Mouse (Mus musculus): Measurements from ENCODE around the gene Slc25a11. TPM values are rescaled to one million over a fixed set of nuclear protein-coding genes. Genes with fewer than 3 reads are reported as not detected.

The Slc25a11 gene
- total RNA-seq, 2 experiments from 2014 or later: 264 to 408 TPM

GRCm38 (mm10) chr11:70605024-70605566 lies 42.2 kb downstream of the Slc25a11 start:
- intact Hi-C loops (cut with DNase I): loop anchor here (1.0 to 10.0 kb wide), 3 partner anchors 68 to 170 kb away; partner anchors contain the start of gene Arrb2
- no peak overlapping the region for H3K4me3 ChIP-seq
- TF ChIP-seq CTCF (IDR thresholded peaks at IDR 0.05): peak; percentile 96
- H3K27ac ChIP-seq: no peak overlapping the region
- peak; percentile 79 for DNase-seq

GRCm38 (mm10) chr11:70598451-70598953 lies 48.8 kb downstream of the Slc25a11 start:
- DNase-seq: no peak
- Histone ChIP-seq H3K4me3 (no peak overlapping the region), H3K27ac (no peak overlapping the region)
- intact Hi-C loops (cut with DNase I): no loop called here
- TF ChIP-seq CTCF (IDR thresholded peaks at IDR 0.05): no peak

GRCm38 (mm10) chr11:70597301-70597700 lies 50.0 kb downstream of the Slc25a11 start:
- TF ChIP-seq CTCF (IDR thresholded peaks at IDR 0.05): no peak
- intact Hi-C loops (cut with DNase I): no loop called here
- DNase-seq: no peak
- Histone ChIP-seq H3K27ac (peak overlapping the region; percentile 20; the same call in 1 of the 2 replicates), H3K4me3 (no peak overlapping the region)

- intact Hi-C loops (cut with DNase I): no loop called here
- no peak overlapping the region for H3K4me3 ChIP-seq
- TF ChIP-seq CTCF (IDR thresholded peaks at IDR 0.05): no peak
- H3K27ac ChIP-seq: peak overlapping the region; percentile 61
- DNase-seq: no peak
Observed at GRCm38 (mm10) chr11:70596094-70596493, 51.2 kb downstream of the Slc25a11 start.

GRCm38 (mm10) chr11:70595638-70596037 lies 51.6 kb downstream of the Slc25a11 start:
- TF ChIP-seq CTCF (IDR thresholded peaks at IDR 0.05): no peak
- peak; percentile 12 for DNase-seq
- peak overlapping the region; percentile 61 for H3K27ac ChIP-seq

GRCm38 (mm10) chr11:70594253-70594989 lies 52.9 kb downstream of the Slc25a11 start:
- Histone ChIP-seq H3K27ac (peak overlapping the region; percentile 61), H3K4me3 (no peak overlapping the region)
- intact Hi-C loops (cut with DNase I): no loop called here
- peak; percentile 33 for DNase-seq
- TF ChIP-seq CTCF (IDR thresholded peaks at IDR 0.05): no peak

More at GRCm38 (mm10) chr11:70595638-70596037, 51.6 kb downstream of the Slc25a11 start:
- H3K4me3 ChIP-seq: no peak overlapping the region
- intact Hi-C loops (cut with DNase I): no loop called here

Other genes with a start within 250 kb of the Slc25a11 start
- gene Pelp1, start 237.4 kb downstream of the Slc25a11 start, total RNA-seq (2021): 10 to 100 TPM; 18.5 to 18.7 TPM
- gene Arrb2, start 214.8 kb downstream of the Slc25a11 start, total RNA-seq (2021): 1 to 10 TPM; 8.3 to 8.4 TPM
- gene Med11, start 195.6 kb downstream of the Slc25a11 start, total RNA-seq (2021): 1 to 10 TPM; 4.9 to 6.4 TPM
- under 1 TPM in 1 of 2 experiments, not detected in 1; 0.75 TPM for gene Zmynd15, start 188.0 kb downstream of the Slc25a11 start, total RNA-seq (2021)
- gene Cxcl16, start 187.5 kb downstream of the Slc25a11 start, total RNA-seq (2021): 1 to 10 TPM; 1.2 to 1.4 TPM
- gene Tm4sf5, start 142.2 kb downstream of the Slc25a11 start, total RNA-seq (2021): not detected
- not detected for gene Vmo1, start 132.9 kb downstream of the Slc25a11 start, total RNA-seq (2021)
- not detected for gene Gltpd2, start 128.3 kb downstream of the Slc25a11 start, total RNA-seq (2021)
- gene Psmb6, start 122.1 kb downstream of the Slc25a11 start, total RNA-seq (2021): 100 to 1,000 TPM; 229 to 241 TPM
- not detected for gene Gm40193, start 114.5 kb downstream of the Slc25a11 start, total RNA-seq (2021)
- gene Pld2, start 107.4 kb downstream of the Slc25a11 start, total RNA-seq (2021): 10 to 100 TPM; 15.8 to 18.2 TPM
- 10 to 100 TPM; 33.7 to 34.7 TPM for gene Mink1, start 84.6 kb downstream of the Slc25a11 start, total RNA-seq (2021)
- not detected for gene 4930544D05Rik, start 31.6 kb downstream of the Slc25a11 start, total RNA-seq (2021)
- gene Chrne, start 28.3 kb downstream of the Slc25a11 start, total RNA-seq (2021): 10 to 100 TPM; 11.0 to 18.4 TPM
- gene Gp1ba, start 8.4 kb downstream of the Slc25a11 start, total RNA-seq (2021): not detected
- gene Rnf167, start 244 bp downstream of the Slc25a11 start, total RNA-seq (2021): 10 to 100 TPM; 35.0 to 38.4 TPM
- gene Pfn1, start 7.2 kb upstream of the Slc25a11 start, total RNA-seq (2021): 100 to 1,000 TPM; 252 to 257 TPM
- gene Eno3, start 9.7 kb upstream of the Slc25a11 start, total RNA-seq (2021): 1,000 to 10,000 TPM; 7,153 to 7,488 TPM
- 10 to 100 TPM; 86.3 to 86.4 TPM for gene Spag7, start 21.9 kb upstream of the Slc25a11 start, total RNA-seq (2021)
- 10 to 100 TPM; 39.6 to 44.9 TPM for gene Camta2, start 40.6 kb upstream of the Slc25a11 start, total RNA-seq (2021)
- gene Inca1, start 52.7 kb upstream of the Slc25a11 start, total RNA-seq (2021): 1 to 10 TPM; 3.8 to 5.7 TPM
- gene Kif1c, start 53.1 kb upstream of the Slc25a11 start, total RNA-seq (2021): 100 to 1,000 TPM; 579 to 631 TPM
- gene Zfp3, start 116.7 kb upstream of the Slc25a11 start, total RNA-seq (2021): 10 to 100 TPM; 10.7 to 10.8 TPM
- not detected for gene Scimp, start 165.1 kb upstream of the Slc25a11 start, total RNA-seq (2021)
- 10 to 100 TPM; 37.2 to 37.8 TPM for gene Rabep1, start 197.3 kb upstream of the Slc25a11 start, total RNA-seq (2021)

Data from gastrocnemius, adult 2 months (tissue).